Mouse (Mus musculus) megakaryocyte, adult 5-6 weeks (primary cell): Measurements from ENCODE around the gene Neu2. TPM values are rescaled to one million over a fixed set of nuclear protein-coding genes. Genes with fewer than 3 reads are reported as not detected.
A peak's percentile ranks its signal among the peaks of the same experiment; 100 is the strongest.

Experiments used
- ATAC-seq: 2 replicates; pipeline ENCODE4 v1.8.0; 2016; ENCODE audit warnings: mild to moderate bottlenecking, inconsistent platforms; ENCODE audit not compliant: poor library complexity, severe bottlenecking
- total RNA-seq, 2 experiments: library from RNA; stranded (forward) in 1 of 2; stranded (reverse) in 1 of 2; fragments of 153-499, 151-499 nt in 1 of 2; fragments of 221-1000, 200-1000 nt in 1 of 2; gene quantifications; 2 replicates each; pipeline versions ENCODE4 v1.2.3 to v1.2.4; 2015 to 2017

The Neu2 gene
- total RNA-seq, 2 experiments from 2014 or later, result not detected

DNA sequence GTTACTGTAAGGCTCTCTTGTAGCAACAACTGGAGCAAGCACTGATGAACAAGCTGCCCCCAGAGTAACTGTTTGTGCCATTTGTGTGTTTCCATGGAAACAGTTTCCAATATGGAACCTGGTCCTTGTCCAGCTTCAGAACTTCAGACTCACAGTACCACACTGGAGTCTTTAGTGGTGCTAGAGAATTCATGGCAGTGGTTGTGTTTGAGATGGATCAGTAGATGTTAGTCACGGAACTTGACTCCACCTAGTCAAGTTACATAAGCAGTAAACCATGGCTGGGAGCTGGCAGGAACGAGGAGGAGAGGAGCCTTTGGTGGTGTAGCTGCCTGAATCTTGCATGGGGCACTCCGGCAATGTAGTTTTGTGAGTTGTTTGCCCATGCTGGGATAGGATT lies 24.4 kb downstream of the Neu2 start:
- ATAC-seq, result no peak

GRCm38 (mm10) chr1:87537008-87537407 lies 27.3 kb downstream of the Neu2 start:
- ATAC-seq, result no peak

DNA sequence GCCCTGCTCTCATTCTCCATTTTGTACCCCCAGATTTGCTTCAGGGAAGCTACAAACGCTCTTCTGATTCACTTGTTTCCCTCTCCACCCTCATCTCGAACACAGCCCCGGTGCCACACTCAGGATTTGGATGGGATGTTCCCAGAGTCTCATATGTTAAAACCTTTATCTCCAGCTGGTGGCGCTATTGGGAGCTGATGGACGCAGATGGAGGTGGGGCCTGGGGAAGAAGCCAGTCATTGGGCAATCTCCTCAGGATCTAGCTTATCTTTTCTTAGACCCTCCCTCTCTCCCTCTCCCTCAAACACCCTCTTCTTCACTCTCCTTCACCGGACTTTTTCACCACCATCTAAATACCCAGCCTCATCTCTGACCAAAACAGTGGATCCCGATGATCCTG lies 31.9 kb downstream of the Neu2 start:
- no peak for ATAC-seq

GRCm38 (mm10) chr1:87551008-87551407 lies 41.3 kb downstream of the Neu2 start:
- no peak for ATAC-seq

DNA sequence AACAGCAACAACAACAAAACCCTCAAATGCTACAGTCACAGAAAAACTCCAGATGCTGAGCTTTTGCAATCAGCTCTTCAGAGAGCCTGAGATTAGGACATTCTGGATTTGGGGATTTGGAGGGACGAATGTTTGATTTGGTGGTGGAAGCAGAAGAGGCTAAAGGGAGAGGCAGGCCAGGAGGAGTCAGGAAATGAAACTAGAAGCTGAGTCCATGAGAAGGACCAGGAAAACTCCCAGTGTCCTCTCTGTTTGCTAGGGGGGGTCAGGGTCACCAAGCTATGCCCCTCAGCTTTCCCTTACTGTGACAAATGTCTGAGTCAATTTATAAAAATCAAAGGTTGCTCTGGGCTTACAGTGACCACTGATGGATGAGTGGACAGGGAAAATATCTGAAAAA lies 43.9 kb downstream of the Neu2 start:
- no peak for ATAC-seq

DNA sequence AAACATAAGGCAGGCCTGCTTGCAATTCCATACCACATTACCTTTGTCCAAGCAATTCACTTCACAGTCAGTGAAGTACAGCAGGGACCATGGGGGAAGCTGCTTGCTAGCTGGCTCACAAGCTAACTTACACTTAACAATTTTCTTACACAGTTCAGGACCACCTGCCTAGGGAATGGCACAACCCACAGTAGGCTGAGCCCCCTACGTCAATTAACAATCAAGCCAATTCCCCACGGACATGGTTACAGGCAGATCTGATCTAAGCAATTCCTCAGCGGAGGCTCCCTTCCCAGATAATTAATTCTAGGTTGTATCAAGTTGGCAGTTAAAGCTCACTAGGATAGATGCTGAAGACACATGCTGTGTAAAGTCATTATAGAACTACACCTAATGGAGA lies 53.3 kb downstream of the Neu2 start:
- no peak for ATAC-seq

GRCm38 (mm10) chr1:87565760-87566159 lies 56.1 kb downstream of the Neu2 start:
- ATAC-seq, result no peak

- ATAC-seq, result peak; percentile 40; the same call in 1 of the 2 replicates
Observed at GRCm38 (mm10) chr1:87568398-87568797, 58.7 kb downstream of the Neu2 start.

- ATAC-seq, result no peak
Observed at GRCm38 (mm10) chr1:87573261-87573660, 63.6 kb downstream of the Neu2 start.

DNA sequence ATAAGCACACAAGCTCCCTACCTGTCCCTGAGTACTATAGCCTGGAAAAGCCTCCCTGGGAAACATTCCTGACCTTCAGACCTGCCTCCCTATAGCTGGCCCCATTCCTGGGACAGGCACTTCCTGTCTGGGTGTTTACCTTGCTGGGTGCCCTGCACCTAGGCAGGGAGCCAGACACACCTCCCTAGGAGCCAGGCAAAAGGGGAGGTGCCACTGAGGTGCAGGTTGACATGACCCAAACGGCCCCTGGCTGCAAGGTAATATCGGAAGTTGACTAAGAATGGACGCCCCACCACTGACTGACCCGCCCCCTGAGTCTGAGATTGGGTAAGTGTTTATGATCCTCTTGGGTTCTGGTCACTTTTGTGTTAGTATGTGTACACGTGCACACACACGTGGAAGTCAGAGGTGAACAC lies 64.1 kb downstream of the Neu2 start, which contains the start of gene Ngef:
Gene Ngef, minus strand, starts transcription at position 71 of the 416 bp plus-strand sequence.
- no peak for ATAC-seq

DNA sequence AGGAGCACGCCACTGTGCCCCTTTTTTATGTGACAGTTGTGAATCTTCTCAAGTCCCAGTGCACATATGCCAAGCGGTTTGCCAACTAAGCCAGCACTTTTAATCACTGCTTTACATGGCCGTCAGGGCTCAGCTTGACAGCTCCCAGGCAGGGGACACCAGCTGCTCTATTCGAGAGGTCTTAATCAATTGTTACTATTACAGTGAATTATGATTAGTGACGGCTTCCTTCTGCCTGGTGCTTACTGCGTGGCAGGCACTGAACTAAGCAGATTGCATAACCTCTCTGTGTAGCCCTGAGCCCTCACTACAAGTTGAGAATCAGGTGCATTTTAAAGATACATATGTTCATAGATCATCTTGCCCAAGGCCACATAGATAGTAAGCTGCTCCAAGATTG lies 64.7 kb downstream of the Neu2 start:
- ATAC-seq, result no peak

DNA sequence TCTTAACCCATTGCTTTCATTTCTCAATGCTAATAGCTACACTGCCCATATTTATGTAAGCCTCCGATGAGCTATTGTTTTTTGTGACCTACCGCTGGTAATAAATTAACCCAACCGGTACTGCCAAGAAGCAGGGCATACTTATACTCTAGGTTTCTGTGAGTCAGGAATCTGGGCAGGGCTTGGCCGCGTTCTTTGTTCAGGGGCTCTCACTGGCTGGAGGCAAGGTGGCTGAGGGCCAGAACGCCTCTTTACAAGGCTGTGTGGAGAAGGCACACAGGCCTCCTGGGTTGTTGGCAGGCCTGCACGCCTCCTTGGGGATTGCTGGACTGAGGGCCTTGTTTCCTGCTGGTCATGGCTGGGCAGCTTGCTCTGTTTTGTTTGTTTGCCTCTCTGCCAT lies 65.1 kb downstream of the Neu2 start:
- ATAC-seq, result no peak

- no peak for ATAC-seq
Observed at GRCm38 (mm10) chr1:87578965-87579364, 69.3 kb downstream of the Neu2 start.

DNA sequence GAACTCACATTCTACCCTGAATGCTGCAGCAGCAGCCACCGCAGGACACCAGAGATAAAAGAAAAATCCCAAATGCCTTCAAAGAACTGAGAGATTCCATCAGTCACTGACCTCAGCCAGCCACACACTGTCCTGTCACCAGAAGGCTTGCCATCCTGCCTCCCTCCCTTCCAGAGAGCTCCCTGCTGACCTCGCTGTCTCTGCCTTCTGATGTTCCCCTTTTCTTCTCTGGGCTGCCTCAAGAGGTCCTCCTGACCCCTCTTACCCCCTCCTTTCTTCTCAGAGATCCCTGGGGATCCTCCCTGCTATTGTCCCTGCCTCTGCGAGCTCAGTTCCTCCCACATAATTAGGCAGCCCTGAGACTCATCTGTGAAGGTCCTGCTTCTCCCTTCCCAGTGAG lies 71.1 kb downstream of the Neu2 start:
- ATAC-seq, result no peak

DNA sequence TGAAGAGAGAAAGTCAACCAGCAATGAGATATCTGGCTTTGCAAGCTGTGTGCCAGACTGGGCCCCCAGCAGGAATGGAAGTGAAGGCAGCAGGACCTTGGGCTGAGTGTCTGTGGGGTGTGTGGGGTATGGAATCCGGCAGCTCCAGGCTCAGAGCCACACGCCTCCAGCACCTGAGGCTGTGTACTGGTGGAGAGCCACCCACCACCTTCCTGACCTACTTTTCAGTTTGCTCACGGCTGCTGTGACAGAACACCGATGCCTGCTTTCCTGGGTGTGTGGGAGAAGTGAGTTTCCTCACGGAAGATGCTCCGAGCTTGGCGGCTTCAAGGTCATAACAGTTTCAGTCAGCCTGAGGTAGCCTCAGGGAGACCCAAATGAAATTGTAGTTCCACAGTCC lies 79.5 kb downstream of the Neu2 start:
- no peak for ATAC-seq

DNA sequence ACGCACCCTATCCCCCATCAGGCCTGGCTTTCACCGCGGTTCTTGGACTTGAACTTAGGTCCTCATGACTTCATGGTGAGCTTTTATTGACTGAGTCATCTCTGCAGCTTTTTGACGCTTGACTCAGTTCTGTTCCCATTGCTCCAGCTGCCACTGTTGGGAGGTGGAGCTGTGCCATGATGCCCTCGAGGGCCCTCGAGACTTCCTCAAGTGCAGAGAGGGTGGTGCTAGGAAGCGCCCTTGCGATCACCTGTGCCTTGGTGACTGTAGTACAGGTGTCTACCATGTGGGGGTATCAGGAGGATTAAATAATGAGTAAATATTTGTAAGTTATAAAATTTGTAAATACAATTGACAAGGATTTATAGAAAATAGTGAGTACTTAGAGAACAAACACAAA lies 80.3 kb downstream of the Neu2 start:
- no peak for ATAC-seq

DNA sequence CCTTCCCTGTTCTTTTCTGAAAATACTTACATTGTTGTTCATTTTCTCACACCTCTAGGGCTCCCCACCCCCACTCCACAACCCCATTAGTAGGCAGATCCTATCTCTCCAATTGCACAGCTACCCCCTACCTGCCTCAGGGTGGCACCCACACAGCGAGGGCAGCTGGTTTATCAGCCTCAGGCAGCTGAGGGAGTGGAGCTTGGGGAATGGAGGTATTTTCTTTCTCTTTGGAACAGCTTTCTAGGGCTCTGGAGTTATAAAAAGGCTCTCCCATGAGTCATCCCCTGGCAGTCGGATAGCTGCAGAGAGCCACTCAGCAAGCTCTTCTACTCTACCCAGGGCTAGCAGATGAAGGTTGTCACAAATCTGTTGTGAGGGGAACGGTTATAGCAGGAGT lies 84.6 kb downstream of the Neu2 start:
- no peak for ATAC-seq

GRCm38 (mm10) chr1:87594671-87595070 lies 85.0 kb downstream of the Neu2 start:
- ATAC-seq, result no peak

DNA sequence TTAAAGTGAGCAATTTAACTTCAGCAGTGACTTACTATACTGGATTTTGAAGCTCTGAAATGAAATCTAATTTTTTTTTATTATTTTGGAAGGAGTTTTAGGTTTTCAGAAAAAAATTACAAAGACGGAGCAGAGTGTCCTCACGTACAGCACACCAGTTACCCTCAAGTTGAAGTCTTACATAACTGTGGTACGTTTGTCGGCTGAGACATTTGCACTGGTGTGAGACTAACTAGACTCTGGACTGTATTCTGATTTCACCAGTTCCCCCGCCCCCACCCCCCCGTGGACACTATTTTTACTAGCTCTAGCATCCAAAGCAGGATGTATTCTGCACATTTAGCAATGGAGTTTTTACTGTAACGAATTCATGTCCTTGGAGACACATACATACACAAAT lies 90.8 kb downstream of the Neu2 start:
- no peak for ATAC-seq

- ATAC-seq, result no peak
Observed at GRCm38 (mm10) chr1:87601801-87602200, 92.1 kb downstream of the Neu2 start.

- no peak for ATAC-seq
Observed at GRCm38 (mm10) chr1:87603389-87603788, 93.7 kb downstream of the Neu2 start.

DNA sequence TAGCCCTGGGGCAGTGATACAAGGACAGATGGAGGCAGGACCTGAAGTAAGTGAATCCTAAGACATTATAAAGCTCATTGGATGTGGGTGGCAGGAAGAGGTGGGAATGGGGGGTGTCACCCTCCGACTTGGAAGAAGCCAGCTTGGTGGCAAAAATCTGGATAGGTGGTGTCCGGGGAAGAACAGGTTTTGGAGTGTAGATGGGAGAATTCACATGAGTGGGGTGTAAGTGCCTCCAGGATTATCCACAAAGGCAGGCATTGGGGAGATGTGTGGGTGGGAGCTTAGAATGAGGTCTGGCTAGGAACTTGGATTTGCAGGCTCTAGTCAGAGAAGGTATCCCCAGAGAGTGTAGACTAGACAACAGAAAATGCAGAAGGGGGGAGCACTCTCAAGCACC lies 95.6 kb downstream of the Neu2 start:
- no peak for ATAC-seq

- ATAC-seq, result peak; percentile 66
Observed at GRCm38 (mm10) chr1:87607385-87608091, 97.8 kb downstream of the Neu2 start.
